Mouse (Mus musculus): ENCODE data around the gene Pcsk5. TPM values are rescaled to one million over a fixed set of nuclear protein-coding genes. Genes with fewer than 3 reads are reported as not detected.

The Pcsk5 gene
- total and polyA plus RNA-seq, 3 experiments, result not detected

- Histone ChIP-seq H3K36me3 (replicated peaks in 1 of 2; ENCODE audit: control insufficient read depth in 1 of 2, insufficient read depth in 1 of 2, low read length in 1 of 2) (no peaks in the 10 kb centered on the region), H3K9me3 (replicated peaks; ENCODE audit: low read length) (peaks cover 2% of the 10 kb centered on the region), H3K27me3 (replicated peaks) (no peaks in the 10 kb centered on the region), H3K79me2 (replicated peaks; ENCODE audit: control insufficient read depth, extremely low read depth, insufficient read depth, poor library complexity, severe bottlenecking) (no peaks in the 10 kb centered on the region), H3K4me3 (replicated peaks in 1 of 3; ENCODE audit: low read depth in 2 of 3, low read length in 2 of 3, poor library complexity in 1 of 3) (no peak overlapping the region), H3K27ac (ENCODE audit: insufficient read depth, low read depth) (no peak overlapping the region), H3K4me2 (ENCODE audit: insufficient read depth, low read depth, poor library complexity, severe bottlenecking) (no peak overlapping the region), H3K9ac (ENCODE audit: insufficient read depth, low read depth) (no peak overlapping the region), H3K4me1 (ENCODE audit: control insufficient read depth in 1 of 2, insufficient read depth in 2 of 2) (no peaks in the 10 kb centered on the region)
- TF ChIP-seq NRF1 (IDR thresholded peaks at IDR 0.05; ENCODE audit: low read depth, low read length) (no peak), CHD2 (IDR thresholded peaks at IDR 0.05; ENCODE audit: low read length) (no peak), MYC (IDR thresholded peaks at IDR 0.05; ENCODE audit: low read depth, low read length) (no peak), RAD21 (IDR thresholded peaks at IDR 0.05; ENCODE audit: low read depth, low read length) (no peak), PAX5 (IDR thresholded peaks at IDR 0.05; ENCODE audit: low read length) (no peak), ETS1 (conservative IDR thresholded peaks at IDR 0.05; ENCODE audit: low read depth, low read length) (no peak), NELFE (IDR thresholded peaks at IDR 0.05; ENCODE audit: low read depth, low read length) (no peak), MAFK (IDR thresholded peaks at IDR 0.05; ENCODE audit: insufficient replicate concordance, low read length) (no peak), IRF4 (IDR thresholded peaks at IDR 0.05; ENCODE audit: low read depth, low read length) (no peak), ZC3H11A (IDR thresholded peaks at IDR 0.05; ENCODE audit: low read depth, low read length) (no peak), USF1 (IDR thresholded peaks at IDR 0.05; ENCODE audit: low read depth, low read length) (no peak), CTCF (conservative IDR thresholded peaks at IDR 0.05 in 1 of 2, IDR thresholded peaks at IDR 0.05 in 1 of 2; ENCODE audit: low read depth in 2 of 2, low read length in 2 of 2) (no peak), POLR2A (IDR thresholded peaks at IDR 0.05; ENCODE audit: low read depth, low read length) (no peak), TBP (conservative IDR thresholded peaks at IDR 0.05; ENCODE audit: low read depth, low read length) (no peak)
- DNase-seq (ENCODE audit: extremely low read depth), result no peak
- in situ Hi-C loops (cut with MboI; ENCODE audit: low pct_ligation_motif_present, low pct_unique_long_range_greater_than_20kb, low sequenced_read_pairs), result no loop called here
- dilution Hi-C loops (cut with MboI; ENCODE audit: extremely low pct_ligation_motif_present, extremely low pct_unique_long_range_greater_than_20kb, low sequenced_read_pairs), result no loop called here
These were observed 430.6 kb downstream of the Pcsk5 start for GRCm38 (mm10) chr19:17406823-17407222.

DNA sequence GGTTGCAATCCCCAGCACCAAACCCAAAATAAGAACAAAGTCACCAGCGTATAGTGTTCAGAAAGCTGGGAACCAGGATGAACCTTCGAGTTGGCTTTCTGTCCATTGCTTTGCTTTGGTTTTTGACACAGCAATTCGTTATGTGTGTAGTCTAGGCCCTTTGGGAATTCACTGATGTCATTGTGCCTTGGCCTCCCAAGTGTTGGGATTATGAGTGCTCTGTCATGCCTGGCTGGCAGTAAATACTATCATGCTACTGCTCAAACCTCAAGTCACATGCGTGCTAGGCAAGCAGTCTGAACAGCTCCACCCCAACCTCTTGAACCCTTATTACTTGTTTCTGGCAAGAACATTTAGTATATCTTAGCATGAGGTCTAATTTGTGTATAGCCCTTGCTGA lies 434.3 kb downstream of the Pcsk5 start:
- peaks cover 2% of the 10 kb centered on the region for H3K9me3 ChIP-seq (replicated peaks; ENCODE audit: low read length)
- no peak overlapping the region for H3K9ac ChIP-seq (ENCODE audit: insufficient read depth, low read depth)
- H3K27ac ChIP-seq (ENCODE audit: insufficient read depth, low read depth), result no peak overlapping the region
- peaks cover 18 to 25% of the 10 kb centered on the region in 2 experiments for H3K36me3 ChIP-seq (replicated peaks in 1 of 2; ENCODE audit: control insufficient read depth in 1 of 2, insufficient read depth in 1 of 2, low read length in 1 of 2)
- H3K4me1 ChIP-seq (ENCODE audit: control insufficient read depth in 1 of 2, insufficient read depth in 2 of 2), result no peaks in the 10 kb centered on the region
- dilution Hi-C loops (cut with MboI; ENCODE audit: extremely low pct_ligation_motif_present, extremely low pct_unique_long_range_greater_than_20kb, low sequenced_read_pairs) (no loop called here), in situ Hi-C loops (cut with MboI; ENCODE audit: low pct_ligation_motif_present, low pct_unique_long_range_greater_than_20kb, low sequenced_read_pairs) (no loop called here)
- no peaks in the 10 kb centered on the region for H3K27me3 ChIP-seq (replicated peaks)
- H3K79me2 ChIP-seq (replicated peaks; ENCODE audit: control insufficient read depth, extremely low read depth, insufficient read depth, poor library complexity, severe bottlenecking), result no peaks in the 10 kb centered on the region
- no peak for TF ChIP-seq SIN3A (IDR thresholded peaks at IDR 0.05; ENCODE audit: low read length)
- TF ChIP-seq JUN (IDR thresholded peaks at IDR 0.05; ENCODE audit: insufficient read depth, low read depth, low read length), result no peak
- no peak for TF ChIP-seq TCF12 (IDR thresholded peaks at IDR 0.05; ENCODE audit: low read depth, low read length)
- no peak for TF ChIP-seq PAX5 (IDR thresholded peaks at IDR 0.05; ENCODE audit: low read length)
- TF ChIP-seq CHD2 (IDR thresholded peaks at IDR 0.05; ENCODE audit: low read length), result no peak
- no peak for TF ChIP-seq SMC3 (IDR thresholded peaks at IDR 0.05; ENCODE audit: low read depth, low read length)
- TF ChIP-seq UBTF (IDR thresholded peaks at IDR 0.05; ENCODE audit: low read depth, low read length), result no peak
- no peak for TF ChIP-seq NRF1 (IDR thresholded peaks at IDR 0.05; ENCODE audit: low read depth, low read length)
- TF ChIP-seq MAX (IDR thresholded peaks at IDR 0.05; ENCODE audit: low read length), result no peak
- H3K4me3 ChIP-seq (replicated peaks in 1 of 3; ENCODE audit: low read depth in 2 of 3, low read length in 2 of 3, poor library complexity in 1 of 3), result no peak overlapping the region
- DNase-seq (ENCODE audit: extremely low read depth), result no peak
- H3K4me2 ChIP-seq (ENCODE audit: insufficient read depth, low read depth, poor library complexity, severe bottlenecking), result no peak overlapping the region
